Mouse (Mus musculus) spleen, adult 2 months (tissue): ENCODE data around the gene Anp32b.

Experiments
- CTCF ChIP-seq: fragments of 200-500 bp; IDR thresholded peaks from 2 replicates; pipeline ENCODE4 v1.5.1; 2011; ENCODE audit warnings: mild to moderate bottlenecking, inconsistent platforms; ENCODE audit not compliant: insufficient read depth, insufficient read length, insufficient replicate concordance; ENCODE audit errors: extremely low read depth
- POLR2A ChIP-seq: fragments of 200-500 bp; IDR thresholded peaks from 2 replicates; pipeline ENCODE4 v1.6.1; 2011; ENCODE audit warnings: low read depth, low read length, inconsistent platforms

GRCm38 (mm10) chr4:46493071-46493470 is 42.4 kb downstream of the Anp32b start:
- TF ChIP-seq POLR2A: no peak
- TF ChIP-seq CTCF: no peak
